Mouse (Mus musculus): ENCODE results near the gene Nr5a1. TPM values are rescaled to one million over a fixed set of nuclear protein-coding genes. Genes with fewer than 3 reads are reported as not detected.

Nr5a1 gene
- polyA plus RNA-seq, 1 experiment from 2014 or later = not detected

DNA sequence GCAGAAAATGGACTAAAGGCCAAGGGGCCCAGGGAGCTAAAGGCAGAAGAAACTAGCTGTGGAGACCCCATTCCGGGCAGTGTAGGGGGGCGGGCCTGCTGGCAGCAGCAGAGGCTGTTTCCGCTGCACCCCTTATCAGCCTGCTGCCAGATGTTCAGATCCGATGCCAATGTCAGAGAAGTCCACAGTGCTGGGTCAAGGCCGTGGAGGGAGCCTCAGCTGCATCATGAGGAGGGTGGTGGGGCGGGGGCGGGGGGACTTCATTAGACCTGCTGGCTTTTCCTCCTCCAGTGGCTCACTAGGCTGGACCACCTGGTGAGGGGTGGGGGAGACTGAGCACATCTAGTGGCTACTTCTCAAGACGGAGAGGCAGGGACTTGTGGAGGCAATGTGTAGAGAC, 4.3 kb upstream of the Nr5a1 start:
- peak; percentile 76 for ATAC-seq
- H3K9ac ChIP-seq = no peak overlapping the region
- peak overlapping the region; percentile 35 for H3K4me2 ChIP-seq
- no peak overlapping the region for H3K27ac ChIP-seq
- H3K4me3 ChIP-seq = no peak overlapping the region
- H3K27me3 ChIP-seq (replicated peaks) = peaks cover 16% of the 10 kb centered on the region
- H3K4me1 ChIP-seq = peaks cover 23% of the 10 kb centered on the region
- no peaks in the 10 kb centered on the region for H3K36me3 ChIP-seq
- WGBS (ENCODE audit: insufficient replicate concordance) = 18% methylated on average over 8 of the region's 8 CpGs
- no peaks in the 10 kb centered on the region for H3K9me3 ChIP-seq (replicated peaks)

DNA sequence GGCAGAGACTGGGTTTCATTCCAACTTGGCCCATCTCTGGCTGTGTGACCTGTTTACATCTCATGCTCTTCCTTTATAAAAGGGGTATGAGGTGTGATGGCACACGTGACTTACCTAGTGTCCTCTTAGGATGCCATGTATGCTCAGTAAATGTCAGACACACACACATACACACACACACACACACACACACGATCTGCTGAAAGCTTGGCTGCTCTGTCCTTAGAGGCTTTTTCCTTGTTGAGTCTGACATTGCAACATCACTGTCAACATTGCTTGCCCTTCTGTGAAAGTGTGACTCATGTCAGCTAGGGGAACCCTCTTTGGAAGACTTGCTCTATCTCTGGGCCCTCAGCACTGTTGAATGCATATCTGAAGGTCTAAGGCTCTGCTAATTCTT, 3.1 kb upstream of the Nr5a1 start:
- ATAC-seq = no peak
- Histone ChIP-seq H3K4me2 (no peak overlapping the region), H3K9ac (no peak overlapping the region), H3K4me1 (peaks cover 23% of the 10 kb centered on the region), H3K36me3 (no peaks in the 10 kb centered on the region), H3K9me3 (replicated peaks) (no peaks in the 10 kb centered on the region), H3K27me3 (replicated peaks) (peaks cover 29% of the 10 kb centered on the region), H3K27ac (no peak overlapping the region), H3K4me3 (no peak overlapping the region)
- 60% methylated on average over 2 of the region's 2 CpGs for WGBS (ENCODE audit: insufficient replicate concordance)

GRCm38 (mm10) chr2:38713596-38713995, 746 bp downstream of the Nr5a1 start:
- Histone ChIP-seq H3K4me2 (no peak overlapping the region), H3K9me3 (replicated peaks) (no peaks in the 10 kb centered on the region), H3K4me1 (peaks cover 25% of the 10 kb centered on the region), H3K36me3 (no peaks in the 10 kb centered on the region), H3K27me3 (replicated peaks) (peaks cover 67% of the 10 kb centered on the region), H3K9ac (no peak overlapping the region), H3K4me3 (no peak overlapping the region), H3K27ac (no peak overlapping the region)
- WGBS (ENCODE audit: insufficient replicate concordance) = 69% methylated on average over 3 of the region's 3 CpGs
- ATAC-seq = no peak

- WGBS (ENCODE audit: insufficient replicate concordance) = 36% methylated on average over 11 of the region's 11 CpGs
- peaks cover 17% of the 10 kb centered on the region for H3K4me1 ChIP-seq
- no peak overlapping the region for H3K4me3 ChIP-seq
- no peak overlapping the region for H3K27ac ChIP-seq
- H3K9me3 ChIP-seq (replicated peaks) = no peaks in the 10 kb centered on the region
- H3K4me2 ChIP-seq = no peak overlapping the region
- H3K27me3 ChIP-seq (replicated peaks) = peaks cover 76% of the 10 kb centered on the region
- no peaks in the 10 kb centered on the region for H3K36me3 ChIP-seq
- no peak overlapping the region for H3K9ac ChIP-seq
- no peak for ATAC-seq
These were observed 1.6 kb downstream of the Nr5a1 start for GRCm38 (mm10) chr2:38712769-38713125.

GRCm38 (mm10) chr2:38712076-38712768, 2.1 kb downstream of the Nr5a1 start:
- ATAC-seq = no peak
- Histone ChIP-seq H3K27ac (no peak overlapping the region), H3K9me3 (replicated peaks) (no peaks in the 10 kb centered on the region), H3K4me3 (peak overlapping the region; percentile 23), H3K4me2 (peak overlapping the region; percentile 53), H3K36me3 (no peaks in the 10 kb centered on the region), H3K4me1 (peaks cover 16% of the 10 kb centered on the region), H3K9ac (no peak overlapping the region), H3K27me3 (replicated peaks) (peaks cover 81% of the 10 kb centered on the region)
- 9% methylated on average over 58 of the region's 58 CpGs for WGBS (ENCODE audit: insufficient replicate concordance)

- Histone ChIP-seq H3K4me1 (peaks cover 16% of the 10 kb centered on the region), H3K36me3 (no peaks in the 10 kb centered on the region), H3K4me2 (peak overlapping the region; percentile 53), H3K9me3 (replicated peaks) (no peaks in the 10 kb centered on the region), H3K9ac (no peak overlapping the region), H3K4me3 (peak overlapping the region; percentile 23), H3K27me3 (replicated peaks) (peaks cover 89% of the 10 kb centered on the region), H3K27ac (no peak overlapping the region)
- whole genome bisulfite sequencing (ENCODE audit: insufficient replicate concordance) = 2% methylated on average over 40 of the region's 40 CpGs
- ATAC-seq = no peak
These were observed 2.9 kb downstream of the Nr5a1 start for GRCm38 (mm10) chr2:38711421-38711861.

DNA sequence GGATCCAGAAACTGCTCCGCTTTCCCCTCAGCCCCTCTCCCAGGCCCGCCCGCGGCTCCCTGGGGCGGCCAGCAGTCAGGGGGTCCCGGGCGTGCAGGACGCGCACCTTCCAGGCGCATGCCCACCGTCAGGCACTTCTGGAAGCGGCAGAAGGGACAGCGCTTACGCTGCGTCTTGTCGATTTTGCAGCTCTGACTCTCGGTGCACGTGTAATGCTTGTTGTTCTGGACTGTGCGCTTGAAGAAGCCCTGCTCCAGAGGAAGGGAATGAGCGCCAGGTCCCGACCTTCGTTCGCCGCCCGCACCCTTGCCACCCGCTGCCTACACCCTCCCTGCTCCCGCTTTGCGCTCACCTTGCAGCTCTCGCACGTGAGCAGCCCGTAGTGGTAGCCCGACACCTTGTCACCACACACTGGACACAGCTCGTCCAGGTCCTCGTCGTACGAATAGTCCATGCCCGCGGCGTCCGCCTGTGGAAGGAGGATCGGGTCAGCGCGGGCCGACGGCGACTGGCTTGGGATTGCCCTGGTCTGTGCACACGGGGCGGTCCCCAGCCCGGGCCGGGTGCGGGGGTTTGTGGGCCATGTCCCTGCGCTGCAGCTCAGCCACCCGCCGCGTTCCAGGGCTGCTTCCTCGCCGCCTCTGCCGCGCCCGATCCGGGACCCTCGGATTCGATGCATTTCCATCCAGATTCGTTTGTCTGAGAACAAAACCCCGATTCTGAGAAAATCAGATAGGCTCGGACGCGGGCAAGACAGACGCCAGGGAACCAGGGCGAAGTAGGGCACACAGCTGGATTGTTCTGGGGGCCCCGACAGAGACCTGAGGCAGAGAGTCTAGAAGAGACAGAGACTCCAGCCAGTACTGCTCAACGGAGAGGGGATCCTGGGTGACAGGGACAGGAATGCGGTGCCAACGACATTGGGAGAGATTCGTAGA, 3.8 kb downstream of the Nr5a1 start:
- Histone ChIP-seq H3K4me2 (peak overlapping the region; percentile 40), H3K4me1 (peaks cover 16% of the 10 kb centered on the region), H3K9ac (no peak overlapping the region), H3K27ac (no peak overlapping the region), H3K36me3 (no peaks in the 10 kb centered on the region), H3K27me3 (replicated peaks) (peaks cover 93% of the 10 kb centered on the region), H3K9me3 (replicated peaks) (no peaks in the 10 kb centered on the region), H3K4me3 (peak overlapping the region; percentile 25)
- WGBS (ENCODE audit: insufficient replicate concordance) = 2% methylated on average over 75 of the region's 75 CpGs
- ATAC-seq = no peak

DNA sequence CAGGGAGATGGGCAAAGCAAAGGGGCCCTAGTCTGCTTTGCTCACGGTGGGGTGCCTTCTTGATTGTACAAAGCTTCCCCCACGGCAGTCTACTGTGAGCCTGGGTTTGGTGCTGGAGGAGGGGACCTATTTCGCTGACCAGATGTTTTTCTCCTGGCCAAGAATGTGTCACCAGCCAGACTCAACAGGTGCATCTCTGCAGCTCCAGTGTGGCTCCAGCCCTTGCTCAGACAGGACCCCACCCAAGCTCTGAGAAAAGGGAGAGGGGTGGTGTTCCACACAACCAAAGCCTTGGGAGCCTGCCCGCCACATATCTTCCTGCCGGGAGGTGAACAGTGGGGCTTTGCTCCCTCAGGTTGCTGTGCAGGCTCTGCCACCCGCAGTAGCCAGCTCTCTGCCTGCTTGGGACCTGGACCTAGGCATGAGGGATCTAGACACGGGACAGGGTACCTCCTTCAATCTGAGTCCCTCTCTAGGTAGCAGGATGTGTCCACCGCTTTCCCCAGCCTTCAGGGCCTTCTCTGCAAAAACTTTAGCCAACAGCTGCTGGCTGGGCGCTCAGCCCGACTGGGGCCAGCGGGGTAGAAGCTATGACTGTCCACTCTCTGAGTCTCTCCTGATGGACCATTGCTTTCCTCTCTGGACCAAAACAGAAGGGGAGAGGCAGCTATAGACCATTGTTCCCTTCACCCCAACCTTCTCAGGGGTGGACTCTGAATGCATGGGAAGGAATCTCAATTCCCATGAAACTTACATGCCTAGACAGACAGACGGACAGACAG, 5.2 kb downstream of the Nr5a1 start:
- H3K9me3 ChIP-seq (replicated peaks) = no peaks in the 10 kb centered on the region
- no peak overlapping the region for H3K4me3 ChIP-seq
- peaks cover 16% of the 10 kb centered on the region for H3K4me1 ChIP-seq
- no peak overlapping the region for H3K27ac ChIP-seq
- no peak overlapping the region for H3K9ac ChIP-seq
- peaks cover 100% of the 10 kb centered on the region for H3K27me3 ChIP-seq (replicated peaks)
- no peak overlapping the region for H3K4me2 ChIP-seq
- no peaks in the 10 kb centered on the region for H3K36me3 ChIP-seq
- WGBS (ENCODE audit: insufficient replicate concordance) = 23% methylated on average over 12 of the region's 12 CpGs
- no peak for ATAC-seq

DNA sequence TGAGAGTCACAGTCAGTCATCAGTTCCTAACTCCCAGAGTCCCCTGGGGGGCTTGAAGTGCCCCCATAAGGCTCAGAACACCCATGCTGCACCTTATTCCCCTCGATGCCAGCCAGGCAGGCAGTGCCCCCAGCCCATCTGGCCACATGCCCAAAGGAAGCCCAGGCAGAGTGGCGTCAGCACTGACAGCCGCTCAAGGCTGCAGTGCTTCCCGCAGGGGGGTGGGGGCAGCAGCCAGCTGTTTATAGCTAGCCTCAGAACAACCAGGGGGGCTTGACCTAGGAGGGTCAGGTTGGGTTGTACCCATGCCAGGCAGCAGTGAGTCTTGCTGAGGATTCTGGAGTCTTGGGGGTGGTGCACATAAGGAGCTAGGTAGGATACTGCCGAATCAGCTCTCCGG, 7.7 kb downstream of the Nr5a1 start:
- Histone ChIP-seq H3K4me3 (no peak overlapping the region), H3K27me3 (replicated peaks) (peaks cover 100% of the 10 kb centered on the region), H3K9ac (no peak overlapping the region), H3K4me1 (peaks cover 11% of the 10 kb centered on the region), H3K9me3 (replicated peaks) (no peaks in the 10 kb centered on the region), H3K4me2 (no peak overlapping the region), H3K27ac (no peak overlapping the region), H3K36me3 (no peaks in the 10 kb centered on the region)
- WGBS (ENCODE audit: insufficient replicate concordance) = 23% methylated on average over 6 of the region's 6 CpGs
- no peak for ATAC-seq

- Histone ChIP-seq H3K9ac (no peak overlapping the region), H3K36me3 (no peaks in the 10 kb centered on the region), H3K4me3 (no peak overlapping the region), H3K27ac (no peak overlapping the region), H3K4me2 (no peak overlapping the region), H3K4me1 (peaks cover 7% of the 10 kb centered on the region; the same call in 1 of the 2 replicates), H3K9me3 (replicated peaks) (no peaks in the 10 kb centered on the region), H3K27me3 (replicated peaks) (peaks cover 100% of the 10 kb centered on the region)
- ATAC-seq = no peak
- 47% methylated on average over 4 of the region's 4 CpGs for WGBS (ENCODE audit: insufficient replicate concordance)
These were observed 9.3 kb downstream of the Nr5a1 start for GRCm38 (mm10) chr2:38705036-38705435.

- no peak overlapping the region for H3K4me2 ChIP-seq
- WGBS (ENCODE audit: insufficient replicate concordance) = 60% methylated on average over 9 of the region's 9 CpGs
- no peak overlapping the region for H3K4me3 ChIP-seq
- peaks cover 7% of the 10 kb centered on the region; the same call in 1 of the 2 replicates for H3K4me1 ChIP-seq
- H3K27me3 ChIP-seq (replicated peaks) = peaks cover 100% of the 10 kb centered on the region
- no peak overlapping the region for H3K27ac ChIP-seq
- no peak for ATAC-seq
- no peak overlapping the region for H3K9ac ChIP-seq
- no peaks in the 10 kb centered on the region for H3K9me3 ChIP-seq (replicated peaks)
- no peaks in the 10 kb centered on the region for H3K36me3 ChIP-seq
These were observed 10.0 kb downstream of the Nr5a1 start for GRCm38 (mm10) chr2:38704336-38704735.
